Mouse (Mus musculus) cerebellum, adult 8-10 months (tissue): ENCODE results near the gene Arid2.
"Not testable (repeated sequence)": the region's sequence is repeated elsewhere in the genome, so short reads cannot be mapped to it uniquely, and the experiment has no call there.

Source experiments
- DNase-seq: peaks from one replicate; pipeline ENCODE4 v3.0.0; 2022

Gene Arid2

DNA sequence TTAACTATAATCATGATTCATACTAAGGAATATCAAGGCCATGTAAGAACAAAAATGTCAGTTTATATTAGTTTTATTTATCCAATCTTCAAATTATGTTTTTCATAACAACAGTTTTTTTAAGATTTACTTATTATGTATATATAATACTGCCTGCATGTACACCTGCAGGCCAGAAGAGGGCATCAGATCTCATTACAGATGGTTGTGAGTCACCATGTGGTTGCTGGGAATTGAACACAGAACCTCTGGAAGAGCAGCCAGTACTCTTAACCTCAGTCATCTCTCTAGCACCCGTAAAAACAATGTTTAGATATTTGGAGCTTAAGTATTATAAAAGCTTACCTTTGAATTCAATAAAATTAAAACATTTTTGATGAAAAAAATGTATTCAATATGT, 146.9 kb downstream of the Arid2 start:
- no peak for DNase-seq

DNA sequence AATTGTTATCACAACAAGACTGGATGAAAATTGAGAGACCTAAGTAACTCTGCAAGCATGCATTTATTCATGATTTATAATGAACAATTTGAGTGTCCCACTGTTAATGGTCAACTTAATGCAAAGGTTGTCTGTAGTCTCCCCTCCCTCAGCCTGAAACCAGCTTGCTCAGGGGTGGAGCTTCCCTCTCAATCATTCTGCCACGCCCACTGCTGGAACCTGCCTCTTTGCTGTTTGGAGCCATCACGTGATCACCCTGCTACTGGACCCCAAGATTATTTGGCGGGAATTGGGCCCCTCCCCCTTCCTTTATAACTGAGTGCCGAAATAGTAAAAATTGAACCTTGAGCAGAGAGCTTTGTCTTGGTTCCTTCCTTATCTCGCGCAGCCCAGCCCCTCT, 154.2 kb downstream of the Arid2 start:
- not testable (repeated sequence) for DNase-seq

DNA sequence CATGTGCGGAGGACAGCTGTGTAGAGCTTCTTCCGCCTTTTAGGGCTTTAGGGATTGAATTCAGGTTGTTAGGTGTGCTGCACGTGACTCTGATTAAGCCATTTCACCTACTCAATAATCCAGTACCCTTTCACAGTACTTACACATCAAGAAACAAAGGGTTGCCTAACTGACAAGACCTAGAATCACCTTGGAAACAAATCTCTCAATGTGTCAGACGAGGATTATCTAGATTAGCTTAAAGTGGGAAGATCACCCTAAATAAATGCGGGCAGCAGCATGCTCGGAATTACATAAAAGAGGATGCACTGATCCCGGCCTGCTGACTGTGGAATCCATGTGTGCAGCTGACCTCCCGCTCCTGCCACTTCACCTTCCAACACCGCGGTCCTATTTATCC, 159.5 kb downstream of the Arid2 start:
- no peak for DNase-seq

DNA sequence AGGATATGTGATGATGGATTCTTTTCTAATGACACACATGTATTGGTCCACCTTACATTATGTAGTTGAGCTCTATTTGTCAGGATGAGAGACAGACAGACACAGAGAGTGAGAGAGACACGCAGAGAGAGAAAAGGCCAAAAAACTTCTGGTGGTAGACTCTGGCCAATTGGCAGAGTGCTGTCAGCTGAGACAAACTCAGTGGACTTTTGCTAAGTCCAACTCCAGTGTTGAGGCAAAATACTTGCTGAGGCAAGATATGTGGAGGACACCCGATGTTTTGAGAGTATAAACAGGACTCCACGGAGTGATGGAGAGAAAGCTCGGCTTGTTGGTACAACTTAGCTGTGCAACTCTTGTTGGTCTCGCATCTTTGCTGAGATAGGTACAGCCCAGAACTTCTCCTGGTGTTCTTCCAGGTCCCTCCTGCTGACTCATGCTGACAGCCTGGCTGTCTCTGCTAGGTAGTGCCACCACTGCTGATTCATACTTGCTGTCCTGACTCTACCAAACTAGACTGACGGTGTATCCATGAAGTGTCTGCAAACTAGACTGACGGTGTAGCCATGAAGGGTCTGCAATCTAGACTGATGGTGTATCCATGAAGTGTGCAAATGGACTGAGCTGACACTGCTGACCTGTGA, 161.5 kb downstream of the Arid2 start:
- no peak for DNase-seq

DNA sequence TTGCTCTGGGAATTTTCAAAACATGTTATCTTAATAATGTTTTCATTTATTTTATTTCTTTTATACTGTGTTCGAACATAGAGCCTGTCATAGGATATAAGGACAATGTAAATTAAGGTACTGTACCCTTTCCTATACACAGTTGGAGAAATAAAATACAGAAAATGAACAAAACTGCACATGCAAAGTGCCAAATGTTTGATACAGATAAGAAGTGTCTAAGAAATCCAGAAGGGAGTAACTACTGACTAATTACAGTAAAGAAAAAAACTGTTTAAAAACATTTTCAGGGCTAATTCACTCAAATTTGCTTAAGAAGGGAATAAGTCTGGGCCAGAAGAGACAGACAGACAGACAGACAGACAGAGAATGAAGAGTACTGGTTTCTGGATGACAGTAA, 166.0 kb downstream of the Arid2 start:
- DNase-seq = no peak
